Mouse (Mus musculus) c-Kit-negative CD71-positive TER-119-positive erythroid progenitor cells, embryonic 14.5 days (primary cell): ENCODE measurements around the gene Acss1.

ENCODE experiments used
- DNase-seq: peaks from one replicate; pipeline ENCODE4 v3.0.0-alpha.2; 2013; ENCODE audit warnings: low read depth, low spot score

Gene Acss1

GRCm38 (mm10) chr2:150665534-150666451 lies 2.5 kb downstream of the Acss1 start:
- peak; percentile 60 for DNase-seq

DNA sequence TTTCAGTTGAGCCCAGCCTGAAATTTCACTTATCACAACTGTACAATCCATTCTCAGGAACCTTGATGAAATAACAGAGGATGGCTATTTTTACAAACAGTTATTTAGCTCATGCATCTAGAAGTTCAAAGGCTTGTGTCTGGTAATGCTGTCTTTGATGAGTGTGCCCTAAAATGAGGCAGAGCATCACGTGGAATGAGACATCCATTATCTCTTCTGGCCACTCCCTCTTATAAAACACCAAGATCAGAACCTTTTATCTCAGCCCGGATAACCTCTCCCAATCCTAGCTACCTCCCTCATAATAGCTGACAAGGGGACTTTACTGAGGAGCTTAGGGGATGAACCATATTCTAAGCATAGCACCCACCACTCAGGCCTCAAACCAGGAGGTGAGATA lies 3.3 kb downstream of the Acss1 start:
- DNase-seq = peak; percentile 32

DNA sequence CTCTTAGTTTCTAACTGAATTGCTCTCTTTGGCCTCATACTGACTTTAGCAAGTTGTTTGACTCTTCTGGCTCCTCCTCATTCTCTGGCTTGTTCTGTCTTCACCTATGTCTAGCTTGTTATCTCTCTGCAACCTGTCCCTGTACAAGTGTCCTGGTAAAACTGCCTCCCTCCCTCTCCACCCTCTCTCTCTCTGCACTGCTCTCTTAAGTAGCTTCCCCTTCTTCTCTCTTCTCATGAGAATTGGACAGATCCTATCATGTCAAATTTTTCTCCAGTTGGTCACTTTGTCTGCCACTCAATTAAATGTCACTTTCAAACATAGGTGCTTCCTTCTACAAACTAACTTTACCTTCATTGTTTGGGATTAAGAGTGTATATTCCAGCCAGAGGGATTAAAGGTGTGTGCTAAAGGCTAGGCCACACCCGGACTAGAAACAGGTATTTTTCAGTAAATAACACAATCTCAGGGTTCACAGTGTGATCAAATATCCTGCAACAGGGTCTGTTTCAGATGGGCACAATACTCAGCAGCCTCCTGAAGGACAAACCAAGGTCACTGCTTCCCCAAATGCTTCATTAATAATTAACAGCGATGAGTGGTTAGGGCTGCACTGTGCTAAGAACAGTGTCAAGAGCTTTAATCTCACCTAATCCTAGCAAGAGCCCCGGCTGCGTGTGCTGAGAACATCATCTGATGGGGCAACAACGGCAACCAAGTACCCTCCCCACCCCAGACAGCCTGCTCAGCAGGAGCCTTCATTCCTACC lies 4.0 kb downstream of the Acss1 start:
- DNase-seq = peak; percentile 20

DNA sequence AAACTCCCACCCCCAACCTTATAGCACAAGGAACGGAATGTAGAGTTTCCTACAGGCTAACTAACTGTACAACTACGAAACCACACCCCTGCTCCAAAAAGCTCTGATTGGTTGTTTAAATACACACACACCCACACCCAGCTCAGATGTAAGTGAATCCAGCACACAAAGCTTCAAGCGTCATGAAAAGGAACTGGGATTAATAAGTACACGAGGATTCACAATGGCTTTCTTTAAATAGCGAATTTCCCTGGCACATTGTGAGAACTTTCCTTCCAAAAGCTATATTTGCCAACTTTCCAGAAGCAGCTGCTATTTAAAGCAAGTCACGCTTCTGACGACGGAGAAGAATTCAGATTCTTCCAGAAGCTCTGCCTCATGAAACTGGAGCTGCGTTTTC lies 5.0 kb downstream of the Acss1 start:
- DNase-seq = peak; percentile 52

DNA sequence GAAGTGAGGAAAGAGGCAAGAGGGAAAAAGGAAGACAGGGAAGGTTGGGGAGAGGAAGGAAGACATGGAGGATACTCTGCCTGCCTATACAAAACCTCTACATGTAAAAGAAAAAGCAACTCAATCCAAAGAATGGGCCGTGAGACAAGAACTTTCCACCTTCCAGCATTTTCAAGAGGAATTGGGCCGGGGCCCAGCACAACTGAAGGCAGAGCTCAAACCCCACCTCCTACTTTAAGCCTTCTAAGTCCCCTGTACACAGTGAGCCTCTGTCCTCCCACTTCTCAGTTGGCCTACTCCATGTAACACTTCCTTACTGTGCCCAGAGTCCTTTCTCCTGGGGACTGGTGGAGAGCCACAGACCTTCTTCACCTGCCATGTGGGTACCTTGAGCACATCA lies 6.3 kb downstream of the Acss1 start:
- no peak for DNase-seq

- DNase-seq = no peak
Observed at GRCm38 (mm10) chr2:150660668-150661451, 7.4 kb downstream of the Acss1 start.

- no peak for DNase-seq
Observed at GRCm38 (mm10) chr2:150660049-150660448, 8.3 kb downstream of the Acss1 start.

DNA sequence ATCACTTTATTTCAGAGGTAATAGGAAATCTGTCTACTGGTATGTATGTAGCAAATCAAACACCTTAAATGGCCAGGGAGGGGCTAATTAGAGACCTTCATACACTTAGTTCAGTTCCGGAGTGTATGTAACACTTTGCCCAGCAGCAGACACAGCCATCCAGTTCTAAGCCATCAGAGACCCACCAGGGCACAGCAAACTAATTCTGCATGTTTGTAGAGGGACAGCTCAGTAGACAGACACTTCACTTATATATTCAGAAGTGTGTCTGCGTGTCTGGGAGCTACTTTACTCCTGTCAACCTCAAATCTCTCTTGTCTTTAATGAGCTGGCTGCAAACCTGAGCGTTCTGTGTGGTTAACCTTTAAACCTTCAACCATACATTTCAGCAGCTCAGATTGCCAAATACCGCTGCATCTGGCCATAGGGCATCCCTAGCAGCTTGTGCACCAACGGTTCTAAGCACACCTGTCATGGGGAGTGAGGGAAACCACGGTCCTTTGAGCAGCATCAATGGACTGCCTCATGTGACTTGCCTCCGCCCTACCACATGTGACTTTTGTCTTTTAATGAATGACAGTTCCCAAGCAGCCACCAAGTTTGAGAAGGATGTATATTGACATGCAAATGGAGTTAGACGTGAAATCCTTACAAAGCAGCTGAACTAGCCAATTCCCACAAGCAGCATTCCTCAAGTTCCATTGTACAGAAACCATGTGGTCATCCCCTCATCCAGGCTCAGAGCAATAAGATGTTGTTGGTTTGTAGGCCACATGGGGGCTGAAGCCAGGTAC lies 11.1 kb downstream of the Acss1 start:
- no peak for DNase-seq

- DNase-seq = no peak
Observed at GRCm38 (mm10) chr2:150656112-150656511, 12.2 kb downstream of the Acss1 start.

- no peak for DNase-seq
Observed at GRCm38 (mm10) chr2:150655290-150655689, 13.0 kb downstream of the Acss1 start.

GRCm38 (mm10) chr2:150654814-150655213 lies 13.5 kb downstream of the Acss1 start:
- DNase-seq = no peak

DNA sequence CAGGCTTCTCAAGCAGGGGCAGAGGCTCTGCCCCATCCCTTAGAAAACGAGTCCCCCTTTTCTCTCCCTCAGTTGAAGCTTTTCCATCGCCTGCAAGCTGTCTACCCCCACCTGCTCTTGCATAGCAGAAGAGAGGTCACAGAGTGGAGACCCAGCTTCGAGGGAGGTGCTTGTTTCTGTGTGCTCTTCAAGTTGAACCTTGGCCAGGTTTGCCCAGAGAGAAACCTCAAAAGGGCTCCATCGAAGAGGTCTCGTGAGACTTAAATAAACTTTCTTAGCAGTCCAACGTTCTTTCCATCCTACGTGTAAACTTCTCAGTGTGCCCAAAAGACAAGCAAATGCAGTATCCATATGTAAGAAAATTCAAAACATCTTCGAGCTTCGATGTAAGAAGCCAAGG lies 16.9 kb downstream of the Acss1 start:
- no peak for DNase-seq

DNA sequence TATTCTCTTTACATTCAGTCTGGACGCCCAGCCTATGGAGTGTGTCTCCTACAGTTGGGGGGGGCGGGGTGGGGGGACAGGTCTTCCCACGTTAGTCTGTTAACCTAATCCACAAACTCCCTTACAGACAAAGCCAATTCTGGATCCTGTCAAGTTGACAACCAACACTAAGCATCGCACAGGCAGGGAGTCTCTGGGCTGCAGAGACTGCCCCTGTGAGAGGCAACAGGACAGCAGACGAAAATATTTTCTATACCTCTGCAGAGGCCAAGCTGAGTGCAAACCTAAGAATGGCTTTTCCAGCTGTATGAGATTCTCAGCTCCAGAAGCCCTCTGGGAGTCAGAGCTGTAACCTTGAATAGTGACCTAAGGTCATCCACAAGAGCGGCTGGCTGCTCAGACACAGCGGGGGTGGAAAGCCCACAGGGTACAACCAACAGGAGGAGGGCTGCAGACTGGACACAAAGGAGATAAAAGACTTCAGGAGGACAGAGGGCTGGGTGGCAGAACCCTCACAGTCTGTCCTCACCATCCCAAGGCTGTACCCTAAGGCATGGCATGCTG lies 17.7 kb downstream of the Acss1 start:
- DNase-seq = no peak

GRCm38 (mm10) chr2:150648300-150648895 lies 19.9 kb downstream of the Acss1 start:
- DNase-seq = no peak

- DNase-seq = no peak
Observed at GRCm38 (mm10) chr2:150647681-150648299, 20.5 kb downstream of the Acss1 start.

- DNase-seq = no peak
Observed at GRCm38 (mm10) chr2:150646411-150647121, 21.7 kb downstream of the Acss1 start.

GRCm38 (mm10) chr2:150645225-150645624 lies 23.1 kb downstream of the Acss1 start:
- no peak for DNase-seq

DNA sequence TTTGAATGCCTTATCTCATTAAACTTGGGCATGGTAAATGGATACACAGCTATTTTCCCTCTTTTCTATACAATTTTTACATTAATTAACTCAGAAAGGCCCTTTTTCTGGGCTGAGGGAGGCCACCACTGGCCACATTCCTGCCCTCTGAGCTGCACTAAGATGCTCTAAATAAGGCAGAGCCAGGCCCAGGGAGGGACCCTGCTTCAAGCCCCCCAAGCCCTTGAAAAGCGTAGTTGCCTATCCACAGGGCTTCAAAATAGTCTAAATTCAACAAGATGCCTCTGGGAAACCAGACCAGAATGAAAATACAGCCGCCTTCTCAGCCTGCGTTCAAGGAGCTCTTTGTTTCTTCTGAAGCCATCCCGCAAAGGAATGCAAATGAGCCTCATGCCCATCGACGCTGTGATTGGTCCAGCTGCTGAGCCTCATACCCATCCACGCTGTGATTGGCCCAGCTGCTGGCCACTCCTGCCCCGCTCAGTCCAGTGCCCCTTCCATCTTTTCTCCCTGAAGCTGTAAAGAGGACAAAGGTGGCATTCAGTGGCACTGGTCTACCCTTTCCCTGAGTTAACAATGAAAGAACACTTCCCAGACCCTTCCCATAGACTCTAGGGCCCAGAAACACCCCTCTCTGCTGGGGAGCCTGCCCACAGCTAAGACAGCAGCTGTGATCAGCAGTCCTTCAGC lies 24.4 kb downstream of the Acss1 start:
- no peak for DNase-seq

DNA sequence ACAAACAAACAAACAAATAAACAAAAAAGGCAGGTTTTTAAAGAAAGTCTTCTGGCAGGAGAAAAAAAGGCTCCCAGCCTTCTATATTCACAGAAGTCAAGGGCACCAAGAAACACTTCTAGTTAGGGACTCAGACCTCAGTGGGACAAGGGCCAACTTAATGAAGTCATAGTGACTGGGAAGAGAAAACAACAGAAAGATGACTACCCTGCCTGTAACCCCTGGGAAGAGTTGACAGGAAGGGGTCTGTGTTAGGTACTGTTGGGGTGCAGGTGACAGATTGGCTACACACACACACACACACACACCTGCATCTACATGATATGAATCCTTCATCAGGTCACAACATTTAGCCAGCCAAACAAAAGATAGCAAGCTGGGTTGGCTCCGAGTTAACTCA lies 25.1 kb downstream of the Acss1 start:
- DNase-seq = no peak
